Mouse (Mus musculus): ENCODE measurements around the gene Armc8. TPM values are rescaled to one million over a fixed set of nuclear protein-coding genes. Genes with fewer than 3 reads are reported as not detected.
A peak's percentile ranks its signal among the peaks of the same experiment; 100 is the strongest.

Armc8 gene
- polyA plus RNA-seq, 2 experiments = 17.8 to 17.9 TPM

DNA sequence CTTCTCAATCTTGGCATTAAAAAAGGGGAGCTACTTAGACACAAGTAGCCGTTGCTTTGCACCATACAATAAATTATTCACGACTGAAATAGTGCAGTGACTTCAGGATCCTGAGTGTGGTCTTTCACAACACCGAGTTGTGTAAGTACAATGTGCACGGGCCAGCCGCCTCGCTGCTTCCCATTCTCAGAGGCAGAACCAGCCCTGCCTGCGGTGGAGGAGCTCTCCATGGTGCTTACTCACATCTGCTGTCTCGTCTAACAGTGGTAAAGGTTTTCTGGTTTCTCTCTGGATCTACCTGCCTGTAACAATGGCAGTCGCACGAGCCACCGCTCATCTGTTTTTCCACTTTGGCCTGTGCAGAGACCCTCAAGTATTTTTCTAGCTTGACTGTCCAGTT lies 5.0 kb downstream of the Armc8 start:
- DNase-seq (ENCODE audit: low spot score) = peak; percentile 81
- no peaks in the 10 kb centered on the region for H3K36me3 ChIP-seq (ENCODE audit: control insufficient read depth, insufficient read depth, low read length)
- no peak for ATAC-seq (ENCODE audit: low FRiP score, low read depth)
- H3K4me3 ChIP-seq (replicated peaks; ENCODE audit: low read length) = no peak overlapping the region
- H3K4me1 ChIP-seq (ENCODE audit: control insufficient read depth, insufficient read depth, low read length) = peaks cover 10% of the 10 kb centered on the region
- no peaks in the 10 kb centered on the region for H3K27me3 ChIP-seq (ENCODE audit: control insufficient read depth, insufficient read depth, low read length)
- no peak for TF ChIP-seq POLR2A (IDR thresholded peaks at IDR 0.05; ENCODE audit: borderline replicate concordance, extremely low read depth, insufficient read depth, insufficient read length)
- WGBS = 20% methylated on average over 11 of the region's 11 CpGs
- H3K27ac ChIP-seq (replicated peaks; ENCODE audit: low read depth, low read length) = no peak overlapping the region
- no peak overlapping the region for H3K4me2 ChIP-seq (replicated peaks; ENCODE audit: low read depth, low read length, severe bottlenecking)
- no peaks in the 10 kb centered on the region for H3K9me3 ChIP-seq (ENCODE audit: control insufficient read depth, low read length)
- H3K9ac ChIP-seq (ENCODE audit: low read depth, low read length, severe bottlenecking) = no peak overlapping the region

DNA sequence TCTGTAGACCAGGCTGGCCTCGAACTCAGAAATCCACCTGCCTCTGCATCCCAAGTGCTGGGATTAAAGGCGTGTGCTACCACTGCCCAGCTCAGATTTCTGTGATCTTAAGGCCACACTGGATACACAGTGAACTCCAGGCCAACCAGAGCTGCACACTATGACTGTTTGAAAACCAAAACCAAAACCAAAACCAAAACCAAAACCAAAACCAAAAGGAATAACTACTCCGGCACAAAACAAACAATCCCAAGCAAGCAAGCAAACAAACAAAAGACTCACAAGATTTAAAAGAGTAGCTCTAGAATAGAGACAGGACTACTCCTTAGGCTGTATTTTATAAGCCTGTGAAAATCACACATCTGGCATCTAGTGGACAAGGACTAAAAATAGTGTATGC lies 8.3 kb downstream of the Armc8 start:
- 89% methylated on average over 3 of the region's 3 CpGs for WGBS
- no peak for DNase-seq (ENCODE audit: low spot score)
- no peak for ATAC-seq (ENCODE audit: low FRiP score, low read depth)
- H3K4me3 ChIP-seq (replicated peaks; ENCODE audit: low read length) = no peak overlapping the region
- no peaks in the 10 kb centered on the region for H3K9me3 ChIP-seq (ENCODE audit: control insufficient read depth, low read length)
- no peak for TF ChIP-seq POLR2A (IDR thresholded peaks at IDR 0.05; ENCODE audit: borderline replicate concordance, extremely low read depth, insufficient read depth, insufficient read length)
- no peaks in the 10 kb centered on the region for H3K36me3 ChIP-seq (ENCODE audit: control insufficient read depth, insufficient read depth, low read length)
- H3K4me2 ChIP-seq (replicated peaks; ENCODE audit: low read depth, low read length, severe bottlenecking) = no peak overlapping the region
- no peaks in the 10 kb centered on the region for H3K4me1 ChIP-seq (ENCODE audit: control insufficient read depth, insufficient read depth, low read length)
- H3K27ac ChIP-seq (replicated peaks; ENCODE audit: low read depth, low read length) = no peak overlapping the region
- no peak overlapping the region for H3K9ac ChIP-seq (ENCODE audit: low read depth, low read length, severe bottlenecking)
- H3K27me3 ChIP-seq (ENCODE audit: control insufficient read depth, insufficient read depth, low read length) = no peaks in the 10 kb centered on the region

GRCm38 (mm10) chr9:99559557-99559904 lies 9.2 kb downstream of the Armc8 start:
- DNase-seq (ENCODE audit: low spot score) = no peak
- H3K4me1 ChIP-seq (ENCODE audit: control insufficient read depth, insufficient read depth, low read length) = no peaks in the 10 kb centered on the region
- no peak overlapping the region for H3K4me2 ChIP-seq (replicated peaks; ENCODE audit: low read depth, low read length, severe bottlenecking)
- H3K27ac ChIP-seq (replicated peaks; ENCODE audit: low read depth, low read length) = no peak overlapping the region
- no peaks in the 10 kb centered on the region for H3K9me3 ChIP-seq (ENCODE audit: control insufficient read depth, low read length)
- H3K9ac ChIP-seq (ENCODE audit: low read depth, low read length, severe bottlenecking) = no peak overlapping the region
- H3K4me3 ChIP-seq (replicated peaks; ENCODE audit: low read length) = no peak overlapping the region
- ATAC-seq (ENCODE audit: low FRiP score, low read depth) = no peak
- no peaks in the 10 kb centered on the region for H3K36me3 ChIP-seq (ENCODE audit: control insufficient read depth, insufficient read depth, low read length)
- no peak for TF ChIP-seq POLR2A (IDR thresholded peaks at IDR 0.05; ENCODE audit: borderline replicate concordance, extremely low read depth, insufficient read depth, insufficient read length)
- no peaks in the 10 kb centered on the region for H3K27me3 ChIP-seq (ENCODE audit: control insufficient read depth, insufficient read depth, low read length)

GRCm38 (mm10) chr9:99558824-99559556 lies 9.7 kb downstream of the Armc8 start:
- no peak overlapping the region for H3K4me3 ChIP-seq (replicated peaks; ENCODE audit: low read length)
- no peaks in the 10 kb centered on the region for H3K27me3 ChIP-seq (ENCODE audit: control insufficient read depth, insufficient read depth, low read length)
- ATAC-seq (ENCODE audit: low FRiP score, low read depth) (no peak), DNase-seq (ENCODE audit: low spot score) (no peak)
- no peak overlapping the region for H3K4me2 ChIP-seq (replicated peaks; ENCODE audit: low read depth, low read length, severe bottlenecking)
- no peaks in the 10 kb centered on the region for H3K36me3 ChIP-seq (ENCODE audit: control insufficient read depth, insufficient read depth, low read length)
- TF ChIP-seq POLR2A (IDR thresholded peaks at IDR 0.05; ENCODE audit: borderline replicate concordance, extremely low read depth, insufficient read depth, insufficient read length) = no peak
- H3K4me1 ChIP-seq (ENCODE audit: control insufficient read depth, insufficient read depth, low read length) = no peaks in the 10 kb centered on the region
- H3K9me3 ChIP-seq (ENCODE audit: control insufficient read depth, low read length) = no peaks in the 10 kb centered on the region
- no peak overlapping the region for H3K9ac ChIP-seq (ENCODE audit: low read depth, low read length, severe bottlenecking)
- 90% methylated on average over 7 of the region's 7 CpGs for WGBS
- H3K27ac ChIP-seq (replicated peaks; ENCODE audit: low read depth, low read length) = no peak overlapping the region

GRCm38 (mm10) chr9:99557580-99558300 lies 11.0 kb downstream of the Armc8 start:
- H3K4me2 ChIP-seq (replicated peaks; ENCODE audit: low read depth, low read length, severe bottlenecking) = no peak overlapping the region
- no peak overlapping the region for H3K9ac ChIP-seq (ENCODE audit: low read depth, low read length, severe bottlenecking)
- H3K36me3 ChIP-seq (ENCODE audit: control insufficient read depth, insufficient read depth, low read length) = no peaks in the 10 kb centered on the region
- 79% methylated on average over 8 of the region's 8 CpGs for WGBS
- no peaks in the 10 kb centered on the region for H3K27me3 ChIP-seq (ENCODE audit: control insufficient read depth, insufficient read depth, low read length)
- no peak overlapping the region for H3K4me3 ChIP-seq (replicated peaks; ENCODE audit: low read length)
- TF ChIP-seq POLR2A (IDR thresholded peaks at IDR 0.05; ENCODE audit: borderline replicate concordance, extremely low read depth, insufficient read depth, insufficient read length) = no peak
- H3K27ac ChIP-seq (replicated peaks; ENCODE audit: low read depth, low read length) = no peak overlapping the region
- ATAC-seq (ENCODE audit: low FRiP score, low read depth) = no peak
- H3K9me3 ChIP-seq (ENCODE audit: control insufficient read depth, low read length) = no peaks in the 10 kb centered on the region
- no peaks in the 10 kb centered on the region for H3K4me1 ChIP-seq (ENCODE audit: control insufficient read depth, insufficient read depth, low read length)
- DNase-seq (ENCODE audit: low spot score) = no peak

Data from limb, embryonic 14.5 days (tissue).